Mouse (Mus musculus): ENCODE data around the gene Prkch.
"Not testable (repeated sequence)": the region's sequence is repeated elsewhere in the genome, so short reads cannot be mapped to it uniquely, and the experiment has no call there.

Gene Prkch

GRCm38 (mm10) chr12:73584610-73585240 lies at the start of gene Prkch:
Gene Prkch, plus strand, starts transcription at chr12:73584796.
- peak; percentile 32 for DNase-seq (ENCODE audit: low spot score)

DNA sequence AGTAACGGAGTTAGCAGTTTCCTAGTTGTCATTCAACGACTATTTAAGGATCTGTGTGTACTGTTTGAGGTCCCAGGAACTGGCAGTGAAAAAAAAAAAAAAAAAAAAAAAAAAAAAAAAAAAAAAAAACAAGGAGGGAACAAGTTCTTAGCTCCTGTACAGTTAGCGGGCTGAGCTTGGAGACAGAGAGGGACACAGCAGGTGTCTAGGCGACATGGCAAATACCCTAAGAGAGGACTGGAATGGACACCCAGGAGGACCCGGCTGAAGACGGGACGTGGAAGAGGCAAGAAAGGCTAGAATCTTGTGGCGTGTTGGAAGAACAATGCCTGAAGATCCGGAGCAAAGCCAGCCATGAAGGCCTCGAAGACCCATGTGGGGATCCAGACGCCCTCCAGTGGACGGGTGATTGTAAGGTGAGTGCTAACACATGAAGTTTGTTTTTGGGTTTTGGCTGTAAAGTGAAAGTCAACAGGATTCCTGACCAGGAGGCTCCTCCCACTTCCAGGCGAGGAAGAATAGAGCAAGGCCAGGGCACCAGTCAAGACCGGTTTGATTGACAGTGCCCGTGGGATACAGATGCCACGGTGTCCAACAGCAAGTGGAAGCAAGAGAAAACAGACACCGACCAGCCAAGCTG lies 47.0 kb upstream of the Prkch start:
- no peak for DNase-seq (ENCODE audit: low spot score)

DNA sequence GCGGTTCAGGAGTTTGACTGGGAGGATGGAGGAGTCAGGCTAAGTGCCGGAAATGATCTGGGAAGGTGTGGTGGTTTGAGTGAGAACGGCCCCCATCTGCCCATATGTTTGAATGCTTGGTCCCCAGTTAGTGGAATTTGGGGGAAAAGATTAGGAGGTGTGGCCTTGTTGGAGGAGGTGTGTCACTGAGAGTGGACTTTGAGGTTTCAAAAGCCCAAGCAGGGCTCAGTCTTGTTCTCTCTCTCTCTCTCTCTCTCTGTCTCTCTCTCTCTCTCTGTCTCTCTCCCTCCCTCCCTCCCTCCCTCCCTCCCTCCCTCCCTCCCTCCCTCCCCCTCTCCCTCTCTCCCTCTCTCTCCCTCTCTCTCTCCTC lies 46.5 kb upstream of the Prkch start:
- not testable (repeated sequence) for DNase-seq (ENCODE audit: low spot score)

- no peak for DNase-seq (ENCODE audit: low spot score)
Observed at GRCm38 (mm10) chr12:73539151-73539550, 45.4 kb upstream of the Prkch start.

GRCm38 (mm10) chr12:73540402-73540801 lies 44.2 kb upstream of the Prkch start:
- no peak for DNase-seq (ENCODE audit: low spot score)

GRCm38 (mm10) chr12:73543191-73543590 lies 41.4 kb upstream of the Prkch start:
- DNase-seq (ENCODE audit: low spot score) = no peak

GRCm38 (mm10) chr12:73544736-73545671 lies 39.6 kb upstream of the Prkch start:
- DNase-seq (ENCODE audit: low spot score) = no peak

DNA sequence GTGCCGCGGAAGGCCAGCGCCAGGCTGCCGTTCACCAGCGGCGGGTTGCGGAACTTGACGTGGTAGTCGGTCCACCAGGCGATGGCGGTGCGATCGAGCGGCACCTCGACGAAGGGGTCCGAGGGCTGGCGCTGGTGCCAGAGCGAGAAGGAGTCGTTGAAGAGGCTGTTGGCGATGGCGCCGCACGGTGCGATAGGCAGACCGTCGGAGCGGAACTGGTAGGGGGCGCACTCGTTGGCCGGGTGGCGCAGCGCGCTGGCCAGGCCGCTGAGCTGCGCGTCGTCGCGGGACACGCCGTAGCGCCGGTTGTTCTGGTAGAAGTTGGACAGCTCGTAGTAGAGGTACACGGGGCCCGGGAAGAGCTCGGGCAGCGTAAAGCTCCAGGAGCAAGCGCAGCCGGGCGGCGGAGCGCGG lies 38.9 kb upstream of the Prkch start:
- no peak for DNase-seq (ENCODE audit: low spot score)

GRCm38 (mm10) chr12:73546086-73546711 lies 38.4 kb upstream of the Prkch start, which contains the start of gene Tmem30b:
Gene Tmem30b, minus strand, starts transcription at chr12:73546392.
- no peak for DNase-seq (ENCODE audit: low spot score)

DNA sequence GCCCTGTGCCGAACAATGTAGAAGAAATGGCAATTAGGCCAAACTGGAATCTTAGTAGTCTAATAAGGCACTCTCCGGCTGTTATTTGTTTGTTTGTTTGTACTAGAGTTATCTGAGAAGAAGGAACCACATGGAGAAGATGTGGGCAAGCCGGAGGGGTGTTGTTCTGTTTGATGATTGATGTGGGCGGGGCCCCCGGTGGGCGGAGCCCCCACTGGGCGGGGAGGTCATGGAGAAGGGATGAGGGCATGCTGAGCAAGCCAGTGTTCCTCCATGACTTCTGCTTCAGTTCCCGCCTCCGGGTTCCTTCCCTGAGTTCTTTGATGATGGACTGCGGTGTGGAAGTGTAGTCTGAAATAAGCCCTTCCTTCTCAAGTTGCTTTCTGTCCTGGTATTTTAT lies 37.0 kb upstream of the Prkch start:
- DNase-seq (ENCODE audit: low spot score) = no peak

GRCm38 (mm10) chr12:73548259-73548658 lies 36.3 kb upstream of the Prkch start:
- no peak for DNase-seq (ENCODE audit: low spot score)

- no peak for DNase-seq (ENCODE audit: low spot score)
Observed at GRCm38 (mm10) chr12:73554155-73554554, 30.4 kb upstream of the Prkch start.

GRCm38 (mm10) chr12:73558525-73559195 lies 25.9 kb upstream of the Prkch start:
- peak; percentile 17 for DNase-seq (ENCODE audit: low spot score)

- no peak for DNase-seq (ENCODE audit: low spot score)
Observed at GRCm38 (mm10) chr12:73560091-73560490, 24.5 kb upstream of the Prkch start.

DNA sequence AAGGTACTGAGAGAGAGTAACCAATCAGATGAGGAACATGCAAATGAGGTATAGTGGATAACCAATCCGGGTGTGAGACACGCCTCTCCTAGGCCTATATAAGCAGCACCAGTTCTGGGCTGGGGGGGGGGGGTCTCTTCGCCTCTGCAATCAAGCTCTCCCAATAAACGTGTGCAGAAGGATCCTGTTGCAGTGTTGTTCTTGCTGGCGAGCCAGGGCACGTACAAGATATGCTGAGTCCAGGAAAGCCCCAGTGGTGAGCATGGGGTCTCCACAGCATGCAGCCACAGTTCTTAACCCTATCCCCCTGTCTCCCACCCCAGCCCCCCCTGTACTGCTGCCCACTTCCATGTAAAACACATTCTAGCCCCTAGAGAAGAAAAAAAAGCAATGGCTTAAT lies 21.5 kb upstream of the Prkch start:
- DNase-seq (ENCODE audit: low spot score) = not testable (repeated sequence)

GRCm38 (mm10) chr12:73564176-73564575 lies 20.4 kb upstream of the Prkch start:
- DNase-seq (ENCODE audit: low spot score) = no peak

GRCm38 (mm10) chr12:73564795-73565619 lies 19.6 kb upstream of the Prkch start:
- DNase-seq (ENCODE audit: low spot score) = no peak

DNA sequence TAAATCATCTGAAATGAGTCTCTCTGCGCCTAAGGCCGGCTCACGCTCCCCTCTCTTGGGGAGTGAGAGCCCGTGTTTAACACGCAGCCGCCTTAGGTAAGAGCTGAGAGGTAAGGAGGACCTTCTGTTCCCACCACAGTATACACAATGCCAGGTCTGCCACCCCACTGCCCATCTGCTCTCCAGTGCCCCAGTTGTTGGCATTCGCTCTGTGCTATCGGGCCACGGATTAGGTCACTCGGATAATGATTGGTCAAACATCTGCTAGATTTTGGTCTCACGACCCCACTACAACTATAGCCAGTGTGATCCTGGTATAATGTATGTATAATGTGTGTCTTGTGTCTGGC lies 19.0 kb upstream of the Prkch start:
- no peak for DNase-seq (ENCODE audit: low spot score)

DNA sequence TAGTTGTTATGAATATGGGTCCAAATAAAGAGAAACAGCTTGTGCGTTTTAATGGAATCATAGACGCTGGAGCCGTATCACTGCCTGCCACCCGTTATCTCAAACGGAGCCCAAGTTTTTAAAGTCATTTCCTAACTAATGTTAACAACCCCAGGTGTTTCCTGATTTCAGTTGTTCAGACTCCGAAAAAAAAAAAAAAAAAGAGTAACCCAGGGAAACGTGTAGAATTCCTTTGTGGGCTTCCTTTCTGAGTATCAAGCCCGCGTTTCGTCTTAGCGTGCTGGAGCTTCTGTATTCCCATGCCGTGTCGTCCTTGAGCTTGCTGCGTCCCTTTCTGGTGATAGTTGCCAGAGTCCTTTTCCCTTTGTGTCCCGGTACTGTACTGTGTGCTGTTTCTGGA lies 10.0 kb upstream of the Prkch start:
- DNase-seq (ENCODE audit: low spot score) = no peak

DNA sequence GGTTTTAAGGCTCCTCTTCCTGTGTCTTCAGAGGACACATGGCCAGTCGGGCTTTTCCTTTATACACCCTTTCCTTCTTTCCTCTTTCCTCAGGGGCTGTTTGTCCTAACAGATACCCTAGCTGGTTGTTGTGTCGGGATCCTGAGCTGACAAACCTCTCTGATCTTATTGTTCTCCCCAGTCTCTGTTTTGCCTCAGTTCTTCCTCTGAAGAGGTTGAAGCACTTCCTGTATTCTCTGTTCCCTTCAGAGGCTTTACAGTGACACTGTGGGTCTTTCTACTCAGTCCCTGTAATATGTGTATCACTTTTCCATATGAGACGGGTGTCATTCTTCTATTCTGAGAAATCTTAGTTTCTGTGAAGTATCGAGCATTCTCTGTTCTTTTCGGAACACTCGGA lies 6.5 kb upstream of the Prkch start:
- DNase-seq (ENCODE audit: low spot score) = no peak

DNA sequence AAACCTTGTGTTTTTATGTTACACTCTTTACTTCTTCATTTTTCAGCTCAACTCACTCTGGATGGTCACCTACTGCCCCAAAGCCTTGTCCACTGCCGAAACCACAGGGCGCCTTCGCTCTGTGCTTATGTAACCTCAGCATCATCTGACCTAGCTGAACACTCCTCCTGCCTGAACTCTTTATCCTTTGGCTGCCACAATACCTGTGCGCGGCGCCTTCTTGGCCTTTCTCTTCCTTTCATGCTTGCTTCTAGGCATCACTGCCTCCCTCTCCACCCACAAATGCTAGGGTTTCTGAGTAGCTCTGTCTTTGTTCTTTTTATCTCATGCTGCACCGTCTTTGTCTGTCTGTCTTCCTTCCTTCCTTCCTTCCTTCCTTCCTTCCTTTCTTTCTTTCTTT lies 3.8 kb upstream of the Prkch start:
- no peak for DNase-seq (ENCODE audit: low spot score)
